Mouse (Mus musculus) brain, embryonic 14.5 days (tissue): ENCODE measurements around the gene Kif1c.

Experiments
- CTCF ChIP-seq: fragments of 200-500 bp; IDR thresholded peaks from 2 replicates; pipeline ENCODE4 v1.5.1; 2012; ENCODE audit warnings: inconsistent platforms, mild to moderate bottlenecking, moderate library complexity, borderline replicate concordance; ENCODE audit not compliant: insufficient read depth, insufficient read length; ENCODE audit errors: extremely low read depth
- POLR2A ChIP-seq: fragments of 200-500 bp; IDR thresholded peaks from 2 replicates; pipeline ENCODE4 v1.6.1; 2012; ENCODE audit warnings: mild to moderate bottlenecking, inconsistent platforms, borderline replicate concordance; ENCODE audit not compliant: poor library complexity, insufficient read depth, insufficient read length, severe bottlenecking; ENCODE audit errors: extremely low read depth

- TF ChIP-seq CTCF (no peak), POLR2A (no peak)
Observed at GRCm38 (mm10) chr11:70762641-70763040, 62.3 kb downstream of the Kif1c start.
